Mouse (Mus musculus) thymus, adult 2 months (tissue): ENCODE data around the gene Zc3hav1l.

Experiments used
- CTCF ChIP-seq: fragments of 200-500 bp; IDR thresholded peaks from 2 replicates; pipeline ENCODE4 v1.5.1; 2012; ENCODE audit warnings: mild to moderate bottlenecking, control low read depth, low read length, moderate library complexity, borderline replicate concordance; ENCODE audit not compliant: control insufficient read depth, poor library complexity, insufficient read depth; ENCODE audit errors: extremely low read depth
- POLR2A ChIP-seq: fragments of 200-500 bp; IDR thresholded peaks from 2 replicates; pipeline ENCODE4 v1.6.1; 2012; ENCODE audit warnings: mild to moderate bottlenecking, low read length, control low read depth, moderate library complexity; ENCODE audit not compliant: control insufficient read depth, poor library complexity, insufficient read depth; ENCODE audit errors: extremely low read depth

DNA sequence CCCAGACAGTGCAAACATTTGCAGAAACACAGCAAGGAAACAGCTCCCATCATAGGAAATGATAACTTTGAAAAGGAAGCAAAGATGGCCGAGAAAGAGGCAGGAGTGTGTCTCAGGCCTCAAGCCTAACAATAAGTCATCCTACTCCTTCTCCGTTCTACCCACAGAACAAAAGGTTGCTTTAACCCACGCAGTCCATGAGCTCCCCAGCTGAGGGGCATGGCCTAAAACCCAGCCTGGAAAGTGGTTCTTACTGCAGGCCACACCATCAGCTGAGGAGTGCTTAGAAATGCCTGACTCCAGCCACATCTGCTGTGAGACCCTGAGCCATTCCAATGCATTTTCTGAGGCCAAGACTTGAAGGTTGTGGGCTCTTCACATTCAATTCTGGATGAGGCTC is 44.5 kb upstream of the Zc3hav1l start:
- TF ChIP-seq CTCF (no peak), POLR2A (no peak)
